Mouse (Mus musculus) bone marrow, adult 2 months (tissue): Measurements from ENCODE around the gene Tenm3. TPM values are rescaled to one million over a fixed set of nuclear protein-coding genes. Genes with fewer than 3 reads are reported as not detected.

Source experiments
- H3K27ac ChIP-seq: fragments of 200-500 bp; 2 replicates; pipeline ENCODE4 v1.5.1; 2012; ENCODE audit warnings: low read depth, mild to moderate bottlenecking, control low read depth, inconsistent platforms, low read length; ENCODE audit not compliant: control insufficient read depth, poor library complexity, insufficient read depth
- H3K4me1 ChIP-seq: fragments of 200-500 bp; 2 replicates; pipeline ENCODE4 v1.6.1; 2011; ENCODE audit warnings: low read length; ENCODE audit not compliant: control insufficient read depth, insufficient read depth
- H3K4me3 ChIP-seq: fragments of 200-500 bp; replicated peaks from 2 replicates; pipeline ENCODE3; 2011; ENCODE audit warnings: mild to moderate bottlenecking, low read depth, low read length, control low read depth; ENCODE audit not compliant: control insufficient read depth
- CTCF ChIP-seq: fragments of 200-500 bp; IDR thresholded peaks from 2 replicates; pipeline ENCODE4 v1.5.1; 2011; ENCODE audit warnings: low read length, control low read depth; ENCODE audit not compliant: control insufficient read depth, insufficient read depth
- POLR2A ChIP-seq: fragments of 200-500 bp; IDR thresholded peaks from 2 replicates; pipeline ENCODE4 v1.6.1; 2011; ENCODE audit warnings: low read depth, mild to moderate bottlenecking, control low read depth, low read length, borderline replicate concordance; ENCODE audit not compliant: control insufficient read depth
- WGBS: fragments of 180-500 bp; shearing (Covaris S2); methylation state at CpG from one replicate; pipeline ENCODE4 v1.1.7; 2018; 5-methylcytosine and 5-hydroxymethylcytosine counted together
- polyA plus RNA-seq: library from polyadenylated mRNA; stranded (reverse); fragments of >200 nt; gene quantifications from 2 replicates; pipeline ENCODE4 v1.2.4, GENCODE M21; 2011; ENCODE audit warnings: low replicate concordance; ENCODE audit not compliant: missing spikeins, insufficient read depth, insufficient read length

The Tenm3 gene
- polyA plus RNA-seq, 1 experiment, result 0.45 TPM

GRCm38 (mm10) chr8:48611934-48612512 is 231.7 kb downstream of the Tenm3 start:
- WGBS, result 81% methylated on average over 10 of the region's 10 CpGs
- Histone ChIP-seq H3K4me1 (no peaks in the 10 kb centered on the region), H3K4me3 (no peak overlapping the region), H3K27ac (no peak overlapping the region)
- TF ChIP-seq POLR2A (no peak), CTCF (no peak)

GRCm38 (mm10) chr8:48611126-48611525 is 232.6 kb downstream of the Tenm3 start:
- H3K4me3 ChIP-seq, result no peak overlapping the region
- WGBS, result 82% methylated on average over 12 of the region's 12 CpGs
- H3K27ac ChIP-seq, result no peak overlapping the region
- no peak for TF ChIP-seq POLR2A
- TF ChIP-seq CTCF, result no peak
- no peaks in the 10 kb centered on the region for H3K4me1 ChIP-seq

GRCm38 (mm10) chr8:48610316-48610715 is 233.4 kb downstream of the Tenm3 start:
- 65% methylated on average over 6 of the region's 6 CpGs for WGBS
- H3K4me1 ChIP-seq, result no peaks in the 10 kb centered on the region
- TF ChIP-seq CTCF, result no peak
- TF ChIP-seq POLR2A, result no peak

GRCm38 (mm10) chr8:48609684-48610083 is 234.1 kb downstream of the Tenm3 start:
- TF ChIP-seq POLR2A (no peak), CTCF (no peak)
- WGBS, result 68% methylated on average over 4 of the region's 4 CpGs

More at GRCm38 (mm10) chr8:48610316-48610715, 233.4 kb downstream of the Tenm3 start:
- no peak overlapping the region for H3K27ac ChIP-seq
- no peak overlapping the region for H3K4me3 ChIP-seq

GRCm38 (mm10) chr8:48604190-48604897 is 239.4 kb downstream of the Tenm3 start:
- no peak overlapping the region for H3K27ac ChIP-seq
- 84% methylated on average over 10 of the region's 10 CpGs for WGBS
- TF ChIP-seq POLR2A, result no peak
- no peak for TF ChIP-seq CTCF
- H3K4me3 ChIP-seq, result no peak overlapping the region
- no peaks in the 10 kb centered on the region for H3K4me1 ChIP-seq

More at GRCm38 (mm10) chr8:48609684-48610083, 234.1 kb downstream of the Tenm3 start:
- Histone ChIP-seq H3K4me1 (no peaks in the 10 kb centered on the region), H3K27ac (no peak overlapping the region), H3K4me3 (no peak overlapping the region)

- TF ChIP-seq POLR2A (no peak), CTCF (no peak)
- Histone ChIP-seq H3K27ac (no peak overlapping the region), H3K4me3 (no peak overlapping the region), H3K4me1 (no peaks in the 10 kb centered on the region)
- WGBS, result 85% methylated on average over 15 of the region's 15 CpGs
Measured at GRCm38 (mm10) chr8:48603165-48603840, 240.4 kb downstream of the Tenm3 start.

- Histone ChIP-seq H3K4me1 (no peaks in the 10 kb centered on the region), H3K27ac (no peak overlapping the region)
- WGBS, result 82% methylated on average over 4 of the region's 4 CpGs
Measured at GRCm38 (mm10) chr8:48601621-48602020, 242.1 kb downstream of the Tenm3 start.

GRCm38 (mm10) chr8:48599028-48599427 is 244.7 kb downstream of the Tenm3 start:
- H3K4me1 ChIP-seq, result no peaks in the 10 kb centered on the region
- TF ChIP-seq CTCF (no peak), POLR2A (no peak)
- no peak overlapping the region for H3K27ac ChIP-seq
- WGBS, result 88% methylated on average over 4 of the region's 4 CpGs
- H3K4me3 ChIP-seq, result no peak overlapping the region

More at GRCm38 (mm10) chr8:48601621-48602020, 242.1 kb downstream of the Tenm3 start:
- H3K4me3 ChIP-seq, result no peak overlapping the region
- TF ChIP-seq CTCF (no peak), POLR2A (no peak)
